Mouse (Mus musculus) kidney, embryonic 14.5 days (tissue): ENCODE data around the gene Cryaa. TPM values are rescaled to one million over a fixed set of nuclear protein-coding genes. Genes with fewer than 3 reads are reported as not detected.
A peak's percentile ranks its signal among the peaks of the same experiment; 100 is the strongest.

Source experiments
- ATAC-seq: fragments of 200-750 bp; cut with Nextera tagmentation; 2 replicates; pipeline ENCODE4 v1.8.0; 2017; ENCODE audit warnings: moderate number of reproducible peaks, mild to moderate bottlenecking, moderate TSS enrichment, moderate library complexity; ENCODE audit not compliant: low FRiP score, low TSS enrichment
- H3K27ac ChIP-seq: fragments of 300-500 bp; sonication (generic); 2 replicates; pipeline ENCODE4 v1.5.1; 2014; ENCODE audit warnings: low read depth, mild to moderate bottlenecking, low read length, moderate library complexity, mixed read lengths
- H3K27me3 ChIP-seq: fragments of 300-500 bp; sonication (generic); 2 replicates; pipeline ENCODE4 v1.6.1; 2014; ENCODE audit warnings: mild to moderate bottlenecking, low read length; ENCODE audit not compliant: control insufficient read depth, insufficient read depth
- H3K36me3 ChIP-seq: fragments of 300-500 bp; sonication (generic); 2 replicates; pipeline ENCODE4 v1.6.1; 2014; ENCODE audit warnings: low read length, mixed read lengths; ENCODE audit not compliant: control insufficient read depth, insufficient read depth
- H3K4me1 ChIP-seq: fragments of 300-500 bp; sonication (generic); 2 replicates; pipeline ENCODE4 v1.6.1; 2014; ENCODE audit warnings: low read length, mixed read lengths; ENCODE audit not compliant: control insufficient read depth, insufficient read depth
- H3K4me2 ChIP-seq: fragments of 300-500 bp; sonication (generic); replicated peaks from 2 replicates; pipeline ENCODE4 v1.6.1; 2014; ENCODE audit warnings: low read depth, mild to moderate bottlenecking, low read length
- H3K4me3 ChIP-seq: fragments of 300-500 bp; sonication (generic); 2 replicates; pipeline ENCODE4 v1.5.1; 2014; ENCODE audit warnings: mild to moderate bottlenecking, low read length
- H3K9ac ChIP-seq: fragments of 300-500 bp; sonication (generic); 2 replicates; pipeline ENCODE4 v1.6.1; 2014; ENCODE audit warnings: low read depth, mild to moderate bottlenecking, low read length, moderate library complexity
- H3K9me3 ChIP-seq: fragments of 300-500 bp; sonication (generic); 2 replicates; pipeline ENCODE4 v1.6.1; 2016; ENCODE audit warnings: low read length; ENCODE audit not compliant: control insufficient read depth
- WGBS: fragments of 180-500 bp; shearing (Covaris S2); extraction: QIAGEN DNeasy Blood & Tissue Kit; methylation state at CpG from one replicate; pipeline ENCODE4 v1.1.7; 2014; 5-methylcytosine and 5-hydroxymethylcytosine counted together
- polyA plus RNA-seq: library from polyadenylated mRNA; unstranded; fragments of >200 nt; fragmentation: Nextera tagmentation; extraction: Ambion mirVana; gene quantifications from 2 replicates; pipeline ENCODE4 v1.2.1, GENCODE M21; 2014

Cryaa gene
- polyA plus RNA-seq, 1 experiment from 2014 or later: not detected

DNA sequence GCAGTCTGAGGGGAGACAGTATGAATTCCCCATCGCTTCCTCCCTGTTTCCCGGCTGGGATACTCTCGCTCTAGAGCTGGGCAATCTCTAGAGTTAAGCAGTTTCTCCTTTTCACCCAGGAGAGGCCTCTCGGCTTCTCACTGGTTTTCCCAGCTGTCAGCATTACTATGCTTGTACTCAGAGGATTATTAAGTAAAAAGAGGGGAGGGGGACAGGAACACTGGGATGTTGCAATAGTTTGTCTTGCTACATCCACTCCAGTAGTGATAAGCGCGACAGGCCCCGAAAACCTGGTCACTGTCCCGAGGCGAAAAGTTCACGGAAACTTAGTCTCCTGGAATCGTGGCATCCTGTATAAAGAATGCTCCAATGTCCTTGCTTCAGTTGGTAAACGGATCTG lies 5.3 kb upstream of the Cryaa start:
- ATAC-seq: no peak
- Histone ChIP-seq H3K4me1 (no peaks in the 10 kb centered on the region), H3K9ac (no peak overlapping the region), H3K9me3 (no peaks in the 10 kb centered on the region), H3K36me3 (no peaks in the 10 kb centered on the region), H3K27ac (no peak overlapping the region), H3K4me2 (no peak overlapping the region), H3K4me3 (no peak overlapping the region), H3K27me3 (no peaks in the 10 kb centered on the region)
- 88% methylated on average over 12 of the region's 12 CpGs for WGBS

- H3K4me1 ChIP-seq: no peaks in the 10 kb centered on the region
- 88% methylated on average over 1 of the region's 1 CpGs for WGBS
- no peak overlapping the region for H3K4me3 ChIP-seq
- no peaks in the 10 kb centered on the region for H3K36me3 ChIP-seq
- no peak overlapping the region for H3K4me2 ChIP-seq
- H3K9ac ChIP-seq: no peak overlapping the region
- no peaks in the 10 kb centered on the region for H3K27me3 ChIP-seq
- no peaks in the 10 kb centered on the region for H3K9me3 ChIP-seq
- ATAC-seq: no peak
- H3K27ac ChIP-seq: no peak overlapping the region
These were observed 3.2 kb upstream of the Cryaa start for GRCm38 (mm10) chr17:31674426-31674825.

DNA sequence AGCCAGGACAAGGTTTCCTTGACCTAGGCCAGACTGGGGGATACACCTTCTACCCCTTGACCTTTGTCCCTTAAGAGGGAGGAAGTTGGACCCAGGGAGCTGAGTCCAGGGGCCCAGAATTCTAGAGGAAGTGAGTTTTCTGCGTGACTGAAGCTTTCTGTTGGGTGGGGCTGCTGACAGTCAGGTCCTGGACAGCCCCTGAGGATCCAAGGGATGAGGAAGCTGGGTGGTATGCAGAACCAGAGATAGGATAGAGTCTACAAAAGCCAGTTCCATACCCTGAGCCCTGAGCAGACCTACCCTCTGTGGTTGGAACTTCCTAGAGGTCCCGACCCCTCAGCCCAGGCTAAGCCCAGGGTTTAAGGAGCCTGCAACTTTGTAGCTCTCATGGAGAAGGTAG lies 2.8 kb downstream of the Cryaa start:
- H3K27ac ChIP-seq: no peak overlapping the region
- H3K4me3 ChIP-seq: no peak overlapping the region
- WGBS: 58% methylated on average over 2 of the region's 2 CpGs
- no peaks in the 10 kb centered on the region for H3K4me1 ChIP-seq
- no peak for ATAC-seq
- H3K36me3 ChIP-seq: no peaks in the 10 kb centered on the region
- H3K27me3 ChIP-seq: no peaks in the 10 kb centered on the region
- no peak overlapping the region for H3K9ac ChIP-seq
- no peak overlapping the region for H3K4me2 ChIP-seq
- no peaks in the 10 kb centered on the region for H3K9me3 ChIP-seq

DNA sequence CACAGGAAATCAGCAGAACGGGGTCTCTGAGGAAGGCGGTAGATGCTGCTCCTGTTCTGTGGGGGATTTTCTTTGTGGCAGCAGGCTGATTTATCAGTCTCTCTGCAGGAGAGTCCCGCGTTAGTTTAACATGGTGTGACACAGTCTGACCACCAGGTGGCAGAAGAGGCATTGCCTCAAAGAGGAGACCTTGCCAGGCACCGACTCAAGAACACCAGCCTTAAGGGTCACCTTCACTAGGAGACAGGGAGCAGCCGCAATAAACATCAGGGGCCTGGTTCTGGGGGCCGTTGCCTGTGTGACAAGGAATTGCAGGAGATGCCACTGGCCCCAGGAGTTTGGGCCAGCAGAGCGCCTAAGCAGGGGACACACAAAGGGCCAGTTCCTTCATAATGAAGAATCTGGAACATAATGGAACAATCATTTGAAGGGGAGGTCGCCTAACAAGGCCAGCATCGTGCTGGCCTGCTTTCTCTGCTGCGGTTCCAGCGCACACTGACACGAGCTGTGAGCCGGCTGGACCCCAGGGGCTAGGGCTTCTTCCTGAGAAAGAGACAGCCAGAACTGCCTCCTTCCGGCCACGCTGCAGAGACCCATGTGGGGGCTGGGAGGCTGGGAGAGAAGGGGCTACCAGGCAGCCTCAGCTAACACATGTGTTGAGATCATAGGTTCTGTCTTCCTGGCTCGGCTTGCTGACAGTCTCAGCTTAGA lies 8.1 kb downstream of the Cryaa start:
- H3K27me3 ChIP-seq: no peaks in the 10 kb centered on the region
- H3K9me3 ChIP-seq: no peaks in the 10 kb centered on the region
- no peak overlapping the region for H3K9ac ChIP-seq
- peaks cover 9% of the 10 kb centered on the region for H3K4me1 ChIP-seq
- H3K4me2 ChIP-seq: no peak overlapping the region
- no peak overlapping the region for H3K4me3 ChIP-seq
- H3K27ac ChIP-seq: peak overlapping the region; percentile 67
- 15% methylated on average over 17 of the region's 17 CpGs for WGBS
- H3K36me3 ChIP-seq: no peaks in the 10 kb centered on the region
- ATAC-seq: peak; percentile 77

GRCm38 (mm10) chr17:31686225-31686564 lies 8.6 kb downstream of the Cryaa start:
- Histone ChIP-seq H3K4me3 (no peak overlapping the region), H3K9ac (no peak overlapping the region), H3K27ac (peak overlapping the region; percentile 67), H3K27me3 (no peaks in the 10 kb centered on the region), H3K4me2 (no peak overlapping the region), H3K9me3 (no peaks in the 10 kb centered on the region), H3K36me3 (no peaks in the 10 kb centered on the region), H3K4me1 (peaks cover 9% of the 10 kb centered on the region)
- 10% methylated on average over 3 of the region's 3 CpGs for WGBS
- ATAC-seq: peak; percentile 43; the same call in 1 of the 2 replicates

- no peak for ATAC-seq
These were observed 10.5 kb downstream of the Cryaa start for GRCm38 (mm10) chr17:31688112-31688511.

DNA sequence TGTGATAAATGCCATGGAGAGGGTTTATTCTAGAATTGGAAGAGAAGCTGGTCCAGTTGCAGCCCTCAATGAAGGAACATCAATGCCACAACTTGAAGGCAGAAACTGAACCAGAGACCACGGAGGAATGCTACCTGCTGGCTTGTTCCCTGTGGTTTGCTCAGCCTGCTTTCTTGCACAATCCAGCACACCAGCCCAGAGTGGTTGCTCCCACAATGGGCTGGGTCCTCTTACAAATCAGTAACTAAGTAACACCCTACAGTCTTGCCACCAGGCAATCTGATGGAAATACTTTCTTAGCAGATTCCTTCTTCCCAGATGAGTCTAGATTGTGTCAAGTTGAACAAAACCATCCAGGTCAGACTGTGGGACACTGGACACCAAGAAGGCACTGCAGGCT lies 12.0 kb downstream of the Cryaa start:
- no peaks in the 10 kb centered on the region for H3K27me3 ChIP-seq
- no peaks in the 10 kb centered on the region for H3K36me3 ChIP-seq
- H3K4me2 ChIP-seq: no peak overlapping the region
- H3K4me1 ChIP-seq: peaks cover 21% of the 10 kb centered on the region
- H3K9ac ChIP-seq: no peak overlapping the region
- no peak for ATAC-seq
- H3K4me3 ChIP-seq: no peak overlapping the region
- no peak overlapping the region for H3K27ac ChIP-seq
- H3K9me3 ChIP-seq: no peaks in the 10 kb centered on the region
- 73% methylated on average over 1 of the region's 1 CpGs for WGBS

More at GRCm38 (mm10) chr17:31688112-31688511, 10.5 kb downstream of the Cryaa start:
- 52% methylated on average over 9 of the region's 9 CpGs for WGBS
- Histone ChIP-seq H3K4me1 (peaks cover 12% of the 10 kb centered on the region), H3K27ac (no peak overlapping the region), H3K4me3 (no peak overlapping the region), H3K4me2 (no peak overlapping the region), H3K9me3 (no peaks in the 10 kb centered on the region), H3K27me3 (no peaks in the 10 kb centered on the region), H3K9ac (no peak overlapping the region), H3K36me3 (no peaks in the 10 kb centered on the region)

- no peak overlapping the region for H3K27ac ChIP-seq
- WGBS: 42% methylated on average over 5 of the region's 5 CpGs
- ATAC-seq: no peak
These were observed 15.3 kb downstream of the Cryaa start for GRCm38 (mm10) chr17:31692918-31693317.

GRCm38 (mm10) chr17:31693330-31694022 lies 15.9 kb downstream of the Cryaa start:
- 3% methylated on average over 20 of the region's 20 CpGs for WGBS

More at GRCm38 (mm10) chr17:31692918-31693317, 15.3 kb downstream of the Cryaa start:
- no peak overlapping the region for H3K4me3 ChIP-seq
- H3K36me3 ChIP-seq: no peaks in the 10 kb centered on the region
- H3K4me2 ChIP-seq: peak overlapping the region; percentile 35; the same call in 1 of the 2 replicates
- H3K9me3 ChIP-seq: no peaks in the 10 kb centered on the region
- no peaks in the 10 kb centered on the region for H3K27me3 ChIP-seq
- peaks cover 11% of the 10 kb centered on the region for H3K4me1 ChIP-seq
- H3K9ac ChIP-seq: no peak overlapping the region

More at GRCm38 (mm10) chr17:31693330-31694022, 15.9 kb downstream of the Cryaa start:
- peaks cover 11% of the 10 kb centered on the region for H3K4me1 ChIP-seq
- H3K27ac ChIP-seq: no peak overlapping the region
- no peaks in the 10 kb centered on the region for H3K9me3 ChIP-seq
- peak overlapping the region; percentile 35 for H3K4me2 ChIP-seq
- no peaks in the 10 kb centered on the region for H3K36me3 ChIP-seq
- no peak overlapping the region for H3K9ac ChIP-seq
- ATAC-seq: peak; percentile 72
- peak overlapping the region; percentile 15; the same call in 1 of the 2 replicates for H3K4me3 ChIP-seq
- no peaks in the 10 kb centered on the region for H3K27me3 ChIP-seq
